Mouse (Mus musculus) 416B (cell line): ENCODE data around the gene Ambra1.

Source experiments
- DNase-seq: peaks from one replicate; pipeline ENCODE4 v3.0.0; 2011; ENCODE audit warnings: low read depth

Ambra1 gene

DNA sequence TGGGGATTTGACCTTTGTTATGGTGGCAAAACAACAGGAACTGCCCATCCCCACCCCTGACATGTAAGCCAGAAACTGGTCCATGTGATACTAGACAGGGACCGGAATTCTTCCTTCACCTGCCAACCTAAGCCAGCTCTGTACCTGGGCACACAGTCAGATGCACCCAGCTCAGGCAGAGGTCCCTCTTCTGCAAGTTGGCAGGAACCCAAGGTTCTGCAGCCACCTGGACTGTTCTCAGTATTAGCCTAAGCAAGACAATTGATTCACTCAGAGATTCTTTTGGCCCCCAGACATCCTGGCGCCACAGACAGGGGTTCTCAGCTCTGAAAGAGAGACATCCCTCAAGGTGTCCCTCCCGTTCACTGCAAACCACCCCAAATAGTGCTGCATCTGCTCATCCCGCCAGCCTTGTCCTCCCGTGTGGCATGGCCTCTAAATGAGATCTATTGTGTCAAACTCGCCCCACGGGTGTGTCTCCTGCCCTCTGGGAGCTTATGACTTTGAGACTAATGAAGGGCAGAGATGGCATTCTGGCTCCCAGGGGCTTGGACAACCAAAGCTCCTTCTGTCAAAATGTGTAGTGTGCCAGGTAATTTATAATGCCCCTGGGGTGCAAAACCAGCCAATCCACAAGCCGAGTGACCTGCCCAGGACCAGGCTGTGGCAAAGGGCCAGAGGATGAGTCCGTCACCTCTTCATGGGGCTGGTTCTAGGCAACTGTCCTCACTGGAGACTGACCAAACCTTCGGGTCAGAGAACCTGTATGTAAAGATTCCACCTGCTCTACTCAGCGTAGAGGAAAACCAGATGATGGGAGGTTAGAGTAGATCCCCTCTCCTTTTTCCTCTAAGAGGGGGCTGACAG lies 229.8 kb downstream of the Ambra1 start:
- DNase-seq: no peak

DNA sequence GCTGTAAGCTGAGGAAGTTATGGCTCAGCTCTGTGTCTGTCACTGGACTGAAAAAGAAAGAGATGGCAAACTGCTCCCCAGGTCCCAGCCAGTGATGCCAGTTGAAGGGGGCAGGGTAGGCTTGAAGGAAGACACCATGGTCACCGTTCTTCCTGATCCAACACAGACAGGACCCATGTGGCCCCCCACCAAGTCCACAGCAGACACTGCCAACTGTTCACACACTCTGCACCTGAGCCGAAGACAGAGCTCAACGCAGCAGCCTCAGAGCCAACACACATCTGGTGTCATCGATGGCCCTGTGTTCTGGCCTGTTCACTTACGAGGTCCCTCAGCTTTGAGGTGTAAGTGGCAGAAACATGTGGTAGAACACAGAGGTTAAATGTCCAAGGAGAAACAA lies 230.5 kb downstream of the Ambra1 start:
- no peak for DNase-seq

DNA sequence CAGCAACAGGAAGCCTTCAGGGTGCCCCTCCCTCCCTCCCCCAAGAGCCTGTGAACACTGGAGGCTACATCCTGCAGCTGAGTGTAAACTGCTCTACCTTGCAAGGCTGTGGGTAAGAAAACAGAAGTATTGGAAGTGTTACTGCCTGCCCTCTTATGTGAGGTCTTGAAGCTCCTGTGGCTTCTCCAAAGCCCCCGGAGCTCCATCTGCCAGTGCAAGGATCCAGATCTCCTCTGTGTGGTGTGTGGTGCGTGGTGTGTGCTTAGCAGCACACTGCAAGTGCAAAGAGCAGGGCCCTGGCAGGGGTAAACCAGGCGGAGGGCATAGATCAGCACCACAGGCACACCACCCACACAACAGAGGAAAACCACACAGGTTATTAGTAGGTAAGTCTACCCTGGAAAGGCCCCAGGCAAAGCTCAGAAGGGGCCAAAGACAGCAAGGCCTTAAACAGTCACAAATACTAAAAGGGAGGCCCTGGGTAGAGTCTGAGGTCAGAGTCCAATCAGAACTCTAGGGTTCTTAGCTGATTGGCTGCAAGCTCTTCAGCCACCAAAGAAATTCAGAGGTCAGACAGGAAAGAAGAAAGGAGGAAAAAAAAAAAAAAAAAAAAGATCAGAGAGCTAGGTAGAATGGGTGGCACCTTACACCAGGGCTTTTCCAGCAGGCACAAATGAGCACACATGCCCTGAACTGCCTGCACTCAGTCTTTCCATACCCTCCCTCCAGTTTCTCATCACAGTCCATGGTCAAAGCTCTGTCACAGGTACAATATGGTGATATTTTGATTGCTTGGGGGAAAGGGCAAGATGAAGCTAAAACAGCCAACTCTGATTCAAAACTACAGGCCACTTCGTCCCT lies 232.2 kb downstream of the Ambra1 start:
- DNase-seq: peak; percentile 61

DNA sequence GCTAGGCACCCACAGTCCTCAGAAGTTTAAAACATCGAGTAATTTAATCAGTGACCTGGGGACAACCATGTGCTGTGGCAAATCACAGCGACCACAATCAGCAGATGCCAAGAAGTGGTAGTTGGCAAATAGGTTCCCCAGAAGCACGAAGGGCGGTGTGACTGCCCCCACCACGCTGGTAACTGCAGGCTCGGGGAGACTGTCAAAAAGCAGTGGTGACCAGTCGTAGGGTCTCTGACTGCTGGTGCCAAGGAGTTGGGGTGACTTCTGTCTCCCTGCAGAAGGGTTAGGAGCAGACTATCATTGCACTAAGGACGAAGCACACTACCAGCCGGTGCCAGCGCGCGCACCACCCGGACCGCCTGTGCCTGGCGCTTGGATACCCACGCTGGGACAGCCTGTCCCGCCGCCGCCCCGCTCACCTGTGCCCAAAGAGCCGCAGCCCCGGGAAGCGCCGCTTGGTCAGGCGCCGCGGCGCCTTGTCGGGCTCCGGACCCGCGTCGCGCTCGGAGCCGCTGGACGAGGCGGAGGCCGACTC lies 233.0 kb downstream of the Ambra1 start:
- DNase-seq: peak; percentile 40

DNA sequence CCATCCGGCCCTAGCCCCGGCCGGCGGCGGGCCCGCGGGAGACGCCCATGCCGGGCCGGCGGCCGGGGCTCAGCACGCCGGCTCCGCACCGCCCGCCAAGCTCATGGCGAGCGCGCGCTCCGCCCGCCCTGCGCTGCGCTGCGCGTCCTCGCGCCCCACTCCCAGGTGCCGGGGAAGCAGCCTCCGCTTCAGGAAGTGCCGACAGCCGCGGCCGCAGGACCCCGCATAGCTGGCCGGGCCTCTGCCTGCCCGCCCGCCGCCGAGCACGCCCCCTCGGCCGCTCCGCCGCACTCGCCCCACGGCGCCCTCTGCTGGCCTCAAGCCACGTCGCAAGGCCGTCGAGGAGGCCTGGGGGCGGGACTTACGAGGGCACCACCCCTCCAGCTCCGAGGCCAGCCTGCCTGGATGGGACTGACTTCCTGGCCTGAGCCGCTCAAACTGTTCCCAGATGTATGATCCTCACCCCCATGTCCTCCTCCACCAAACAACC lies 233.6 kb downstream of the Ambra1 start:
- DNase-seq: peak; percentile 90

DNA sequence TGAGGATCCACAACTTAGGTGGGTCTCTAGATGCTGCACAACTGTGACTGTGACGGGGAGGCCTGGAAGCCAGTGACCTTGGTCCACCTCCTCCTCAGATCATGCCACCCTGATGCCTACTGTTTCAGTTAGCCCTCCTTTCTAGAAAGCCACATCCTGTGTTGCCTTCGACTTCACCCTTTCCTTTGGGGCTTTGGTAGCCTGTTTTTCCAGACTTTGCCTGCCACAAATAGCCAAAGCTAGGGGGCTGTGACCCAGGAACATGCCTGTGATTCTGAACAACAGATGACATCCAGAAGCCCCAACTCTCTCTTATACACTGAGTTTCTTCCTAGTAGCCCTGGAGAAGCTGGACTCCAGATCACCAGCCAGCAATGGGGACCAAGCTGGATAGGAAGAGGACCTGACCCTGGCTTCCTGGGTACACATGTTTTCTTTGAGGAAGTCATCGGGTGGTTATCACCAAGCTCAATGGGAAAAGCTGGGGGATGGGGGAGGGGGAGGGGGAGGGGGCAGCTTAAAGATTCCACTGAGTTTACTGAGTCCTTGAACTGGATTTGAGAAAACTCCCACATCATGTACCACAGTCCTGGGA lies 234.8 kb downstream of the Ambra1 start:
- DNase-seq: peak; percentile 73

DNA sequence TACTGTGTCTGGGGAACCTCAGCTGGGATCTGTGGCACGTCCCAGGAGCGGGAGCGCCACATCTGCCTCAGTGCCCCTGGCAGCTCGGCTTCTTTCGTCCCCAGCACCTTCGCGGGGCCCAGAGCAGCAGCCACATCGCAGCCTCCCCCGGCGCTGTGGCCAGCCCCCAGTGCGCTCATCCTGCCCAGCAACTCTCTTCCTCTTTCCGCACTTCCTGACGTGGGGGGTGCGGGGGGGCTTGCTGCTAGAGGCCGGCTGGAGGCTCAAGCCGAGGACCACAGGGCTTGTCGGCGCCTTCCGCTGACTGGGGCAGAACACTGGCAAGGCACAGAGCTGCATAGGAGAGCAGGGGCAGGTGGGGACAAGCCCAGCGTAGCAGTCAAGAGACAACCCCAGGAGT lies 235.5 kb downstream of the Ambra1 start:
- peak; percentile 91 for DNase-seq

DNA sequence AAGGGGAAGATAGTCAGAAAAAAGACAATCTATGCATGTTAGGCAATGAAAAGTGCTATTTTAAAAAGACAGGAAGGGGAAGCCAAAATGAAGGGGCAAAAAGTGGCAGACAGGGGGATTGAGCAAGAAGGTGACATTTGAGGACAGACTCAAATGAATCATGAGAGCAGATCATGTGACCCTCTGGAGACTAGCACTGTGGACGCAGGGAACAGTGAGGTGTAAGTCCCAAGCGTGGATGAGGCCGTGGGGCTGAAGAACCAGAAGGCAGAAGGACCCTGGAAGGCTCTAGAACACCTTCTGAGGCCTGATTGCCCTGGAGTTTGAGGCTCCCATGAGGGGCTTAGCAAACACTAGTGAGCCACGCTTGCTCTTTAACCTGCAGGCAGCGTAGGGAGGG lies 236.4 kb downstream of the Ambra1 start:
- DNase-seq: peak; percentile 88

DNA sequence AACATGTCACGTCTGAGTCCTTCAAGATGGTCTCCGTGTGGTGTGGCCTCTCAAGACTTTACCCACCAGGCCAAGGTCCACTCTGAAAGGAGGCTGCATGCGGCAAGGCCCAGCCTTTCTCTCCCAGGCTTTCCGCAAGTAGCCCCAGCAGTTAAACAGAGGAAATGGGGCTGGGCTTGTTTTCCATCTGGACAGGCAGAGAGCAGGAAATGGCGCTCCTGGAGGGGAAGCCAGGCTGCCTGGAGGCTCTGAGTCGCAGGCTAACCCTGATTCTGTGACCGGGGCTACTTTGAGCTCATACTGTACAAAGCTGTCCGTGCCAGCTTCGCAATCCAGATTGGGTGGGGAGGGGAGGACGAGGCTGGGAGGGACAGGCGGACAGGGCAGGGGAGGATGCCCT lies 238.0 kb downstream of the Ambra1 start:
- no peak for DNase-seq
